Mouse (Mus musculus): ENCODE measurements at regions not wholly inside any gene's neighbourhood (a gene's known extent, or its start where the extent isn't known, plus 50 kb on each side); places are given as distances from the start of the nearest gene placed in this dataset.

DNA sequence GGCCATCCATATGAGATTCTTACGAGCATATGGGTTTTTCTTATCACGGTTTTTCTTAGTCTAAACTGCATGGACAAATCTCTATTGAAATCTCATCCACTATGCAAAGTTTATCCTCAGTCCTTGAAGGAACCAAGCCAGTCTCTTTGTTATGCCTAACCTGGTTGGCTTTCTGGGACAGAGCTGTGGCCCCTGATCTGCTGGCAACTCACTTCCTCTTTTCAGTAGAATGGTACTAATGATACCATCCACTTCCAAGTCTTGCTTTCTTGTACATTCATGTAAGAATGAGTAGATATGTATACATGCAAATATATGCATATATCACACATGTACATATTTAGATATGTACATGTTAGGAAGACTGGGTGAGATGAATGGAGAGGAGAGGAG is 89.8 kb upstream of the Irf2bp2 start:
- DNase-seq (ENCODE audit: low spot score in 2 of 2): no peak

DNA sequence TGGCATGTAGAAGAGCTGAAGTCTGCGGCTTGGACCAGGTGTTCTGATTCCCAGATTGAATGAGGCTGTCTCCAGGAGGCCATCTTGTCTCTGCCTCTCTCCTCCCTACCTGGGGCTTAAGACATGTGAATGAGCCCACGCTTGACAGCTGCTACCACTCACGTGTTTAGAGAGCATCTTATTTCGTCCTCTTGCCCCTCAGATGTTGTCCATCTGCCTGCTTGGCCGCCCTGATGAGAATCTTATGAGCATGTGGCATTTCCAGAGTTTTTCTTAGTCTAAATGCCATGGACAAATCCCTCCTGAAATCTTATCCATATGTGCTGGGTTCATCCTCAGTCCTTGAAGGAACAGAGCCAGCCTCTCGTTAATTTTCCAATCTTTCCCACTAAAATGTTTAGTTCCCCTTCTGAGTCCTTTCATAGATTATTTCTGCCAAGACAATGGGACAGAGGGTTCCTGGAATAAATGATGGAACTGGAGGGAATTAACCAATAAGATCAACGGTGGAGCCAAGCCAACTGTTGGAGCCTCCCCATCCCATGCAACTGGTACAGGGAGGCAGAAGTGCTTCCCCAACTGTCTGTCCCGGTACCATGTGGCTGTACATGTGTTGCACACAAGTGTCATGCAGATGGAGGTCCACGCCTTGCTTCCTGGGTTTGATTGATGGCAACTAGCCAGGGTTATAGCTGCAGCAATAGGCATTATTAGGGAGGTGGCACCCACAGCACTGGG is 89.2 kb upstream of the Irf2bp2 start:
- DNase-seq (ENCODE audit: low spot score in 2 of 2): no peak

DNA sequence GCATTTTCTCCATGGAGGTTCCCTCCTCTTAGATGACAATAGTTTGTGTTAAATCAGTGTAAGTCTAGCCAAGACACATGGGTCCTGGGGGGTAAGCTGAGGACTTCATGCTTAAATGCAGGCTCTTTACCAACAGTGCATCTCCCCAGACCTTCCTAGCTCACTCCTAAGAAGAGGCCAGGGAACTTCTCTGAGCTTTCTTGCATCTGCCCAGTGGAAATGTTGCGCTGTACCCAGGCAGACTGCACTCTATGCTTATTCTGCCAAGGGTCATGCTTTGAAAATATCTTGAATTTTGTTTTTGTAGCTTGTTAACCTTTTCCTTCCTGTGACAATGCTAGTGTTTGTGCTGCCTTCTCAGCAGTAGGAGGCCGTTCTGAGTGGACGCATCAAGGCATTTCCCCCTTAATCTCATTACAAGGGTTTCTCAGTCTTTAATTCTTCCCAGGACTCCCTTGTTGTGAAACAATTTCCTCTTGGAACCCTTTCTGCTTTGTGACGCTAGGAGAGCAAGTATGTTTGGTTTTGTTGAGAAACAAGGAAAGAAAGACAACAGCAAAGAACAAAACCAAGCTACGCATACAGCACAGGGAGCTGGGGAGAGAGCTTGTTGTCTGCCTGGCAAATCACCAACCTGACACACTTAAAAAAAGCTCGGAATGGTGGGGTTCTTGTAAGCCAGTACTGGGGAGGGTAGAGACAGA is 88.3 kb upstream of the Irf2bp2 start:
- no peak for DNase-seq (ENCODE audit: low spot score in 2 of 2)

DNA sequence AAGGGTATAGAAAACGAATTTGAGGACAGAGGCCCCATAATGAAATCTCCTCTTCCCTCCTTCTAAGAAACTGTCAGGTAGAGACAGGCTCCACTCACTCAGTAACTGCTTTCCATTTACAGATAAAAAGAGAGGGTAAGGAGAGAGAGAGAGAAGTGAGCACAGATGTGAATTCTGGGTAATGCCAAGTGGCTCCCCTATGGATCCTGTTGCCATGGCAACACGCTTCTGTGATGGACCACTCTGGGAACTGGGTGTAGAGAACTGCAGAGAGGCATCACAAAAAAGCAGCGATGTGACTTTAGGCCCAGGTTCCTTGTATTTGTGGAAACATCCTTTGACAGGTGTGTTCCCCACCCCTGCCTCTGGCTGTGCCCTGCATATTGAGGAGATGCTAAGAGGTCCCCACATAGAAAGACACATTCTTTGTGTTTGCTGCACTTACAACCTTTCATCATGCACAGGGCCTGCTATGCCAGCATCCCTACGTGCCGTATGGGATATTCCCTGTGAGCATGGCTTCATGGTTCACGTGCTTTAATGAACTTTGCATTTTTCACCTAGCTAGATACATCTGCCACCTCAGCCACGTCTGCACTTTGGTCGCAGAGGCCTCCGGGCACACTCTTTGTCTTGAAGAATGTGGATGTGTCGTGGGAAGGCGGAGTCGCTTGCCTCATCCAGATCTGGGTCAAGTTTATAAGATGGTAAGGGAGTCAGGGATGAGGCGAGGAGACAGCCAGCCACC is 84.4 kb upstream of the Irf2bp2 start:
- DNase-seq (ENCODE audit: low spot score in 2 of 2): no peak

DNA sequence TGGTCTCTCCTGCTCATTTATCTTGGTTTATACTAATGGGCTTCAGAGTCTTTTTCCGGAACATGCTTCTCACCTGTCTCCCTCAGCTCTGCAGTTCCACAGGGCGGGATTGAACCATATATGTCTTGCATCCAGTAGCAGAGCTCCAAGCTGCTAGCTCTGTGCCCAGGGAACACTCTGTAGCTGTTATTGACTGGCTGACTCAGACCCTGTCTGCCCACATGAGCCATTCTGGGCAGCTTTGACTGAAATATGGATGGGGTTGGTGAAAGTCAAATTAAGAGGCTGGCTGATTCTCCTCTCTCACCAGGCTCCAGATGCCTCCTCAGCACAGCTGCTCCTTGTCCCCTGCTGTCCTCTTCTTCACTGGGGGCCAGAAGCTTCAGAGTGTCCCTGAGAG is 81.4 kb upstream of the Irf2bp2 start:
- no peak for DNase-seq (ENCODE audit: low spot score in 2 of 2)

DNA sequence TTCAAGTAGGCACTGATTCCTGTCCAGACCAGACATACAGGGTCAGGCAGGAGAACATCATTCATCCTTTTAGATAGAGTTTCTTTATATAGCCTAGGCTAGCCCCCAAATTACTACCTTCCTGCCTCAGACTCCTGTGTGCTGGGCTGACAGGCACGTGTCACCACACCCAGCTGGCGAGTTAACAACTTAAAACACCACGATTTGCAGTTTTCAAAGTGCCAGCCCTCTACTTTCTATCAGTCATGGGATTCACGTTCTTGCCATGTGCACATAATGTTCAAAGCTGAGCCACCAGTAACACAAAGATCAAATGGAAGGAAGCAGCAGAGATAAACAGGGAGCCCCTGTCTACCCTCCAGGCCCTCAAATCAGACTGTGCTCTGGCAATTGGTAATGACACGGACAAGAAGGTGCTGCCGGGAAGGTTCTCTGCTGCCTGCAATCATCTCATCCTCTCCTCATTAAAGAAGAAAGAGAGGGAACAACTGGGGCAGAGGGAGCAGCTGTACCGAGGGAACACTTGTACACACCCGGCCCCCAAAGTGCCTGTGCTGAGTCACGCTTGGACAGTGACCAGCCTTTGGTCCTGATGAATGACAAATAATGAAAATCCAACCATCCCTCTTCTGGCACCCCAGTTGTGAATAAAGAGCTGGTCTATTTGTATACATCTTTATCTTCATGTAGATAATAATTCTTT is 79.4 kb upstream of the Irf2bp2 start:
- no peak for DNase-seq (ENCODE audit: low spot score in 2 of 2)

DNA sequence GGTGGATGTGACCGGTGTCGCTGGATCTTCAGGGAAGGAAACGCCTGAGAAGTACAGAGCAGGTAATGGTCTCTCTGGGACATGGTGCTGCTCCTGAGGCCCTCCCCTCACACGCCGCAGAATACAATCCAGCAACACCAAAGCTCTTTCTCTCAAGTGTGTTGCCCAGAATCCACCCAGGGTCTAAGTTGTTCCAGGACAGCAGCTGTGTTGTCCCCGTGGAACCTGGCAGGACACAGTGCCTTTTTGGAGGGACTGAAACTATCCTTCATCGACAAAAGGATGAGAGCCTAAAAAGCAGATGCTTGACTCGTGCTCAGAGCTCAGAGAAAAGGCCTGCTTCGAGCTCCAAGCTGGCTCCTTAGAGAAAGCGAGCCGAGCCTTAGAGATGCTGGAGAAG is 77.8 kb upstream of the Irf2bp2 start:
- DNase-seq (ENCODE audit: low spot score in 2 of 2): no peak

DNA sequence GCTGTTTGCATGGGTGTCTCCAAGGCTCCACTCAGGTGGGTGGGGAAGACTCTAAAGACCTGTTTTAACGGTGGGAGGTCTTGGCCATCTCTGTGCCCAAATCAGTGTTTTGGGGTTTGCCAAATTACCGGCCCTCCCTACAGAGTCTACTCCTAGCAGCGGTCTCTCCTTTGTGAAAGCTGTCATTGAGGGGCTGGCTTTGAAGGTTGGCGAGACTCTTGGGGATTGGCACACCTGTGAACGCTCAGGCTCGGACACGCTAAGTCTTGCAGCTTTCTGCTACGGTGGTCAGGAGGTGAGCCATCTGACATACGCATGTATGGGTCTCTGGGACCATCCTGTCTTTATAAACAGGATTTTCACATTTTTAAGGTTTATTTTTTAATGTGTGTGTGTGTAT is 76.1 kb upstream of the Irf2bp2 start:
- DNase-seq (ENCODE audit: low spot score in 2 of 2): no peak

DNA sequence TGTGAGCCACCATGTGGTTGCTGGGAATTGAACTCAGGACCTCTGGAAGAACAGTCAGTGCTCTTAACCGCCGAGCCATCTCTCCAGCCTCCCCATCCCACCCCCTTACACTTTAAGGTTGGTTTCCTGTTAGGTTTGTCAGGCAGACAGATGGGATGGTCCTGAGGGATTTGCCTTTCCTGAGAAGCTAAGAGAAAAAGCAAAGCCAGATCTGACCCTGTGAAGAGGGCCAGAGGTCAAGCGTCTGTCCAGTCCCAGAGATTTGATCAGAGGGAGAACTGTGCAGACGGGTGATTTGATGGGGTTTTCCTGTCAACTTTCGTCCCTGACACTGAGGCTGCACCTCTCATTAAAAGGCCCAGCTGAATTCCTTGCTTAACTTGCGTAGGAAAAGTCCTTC is 75.4 kb upstream of the Irf2bp2 start:
- DNase-seq (ENCODE audit: low spot score in 2 of 2): no peak

DNA sequence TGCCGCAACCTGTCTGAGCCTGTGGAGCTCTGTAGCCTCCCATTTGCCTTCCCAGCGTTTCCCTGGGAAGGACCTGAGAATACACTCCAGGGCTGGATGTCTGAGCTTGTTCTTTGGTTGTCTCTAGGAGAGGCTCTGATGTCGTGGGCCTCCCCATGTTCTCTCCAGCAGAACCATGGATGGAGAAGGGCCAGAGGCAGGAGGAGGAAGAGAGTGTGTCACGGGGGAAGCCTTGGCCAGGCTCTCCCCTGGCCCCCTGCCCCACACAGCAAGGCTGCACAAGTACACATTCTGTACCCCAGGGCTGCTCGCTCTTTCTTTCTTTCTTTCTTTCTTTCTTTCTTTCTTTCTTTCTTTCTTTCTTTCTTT is 74.9 kb upstream of the Irf2bp2 start:
- DNase-seq (ENCODE audit: low spot score in 2 of 2): no peak

DNA sequence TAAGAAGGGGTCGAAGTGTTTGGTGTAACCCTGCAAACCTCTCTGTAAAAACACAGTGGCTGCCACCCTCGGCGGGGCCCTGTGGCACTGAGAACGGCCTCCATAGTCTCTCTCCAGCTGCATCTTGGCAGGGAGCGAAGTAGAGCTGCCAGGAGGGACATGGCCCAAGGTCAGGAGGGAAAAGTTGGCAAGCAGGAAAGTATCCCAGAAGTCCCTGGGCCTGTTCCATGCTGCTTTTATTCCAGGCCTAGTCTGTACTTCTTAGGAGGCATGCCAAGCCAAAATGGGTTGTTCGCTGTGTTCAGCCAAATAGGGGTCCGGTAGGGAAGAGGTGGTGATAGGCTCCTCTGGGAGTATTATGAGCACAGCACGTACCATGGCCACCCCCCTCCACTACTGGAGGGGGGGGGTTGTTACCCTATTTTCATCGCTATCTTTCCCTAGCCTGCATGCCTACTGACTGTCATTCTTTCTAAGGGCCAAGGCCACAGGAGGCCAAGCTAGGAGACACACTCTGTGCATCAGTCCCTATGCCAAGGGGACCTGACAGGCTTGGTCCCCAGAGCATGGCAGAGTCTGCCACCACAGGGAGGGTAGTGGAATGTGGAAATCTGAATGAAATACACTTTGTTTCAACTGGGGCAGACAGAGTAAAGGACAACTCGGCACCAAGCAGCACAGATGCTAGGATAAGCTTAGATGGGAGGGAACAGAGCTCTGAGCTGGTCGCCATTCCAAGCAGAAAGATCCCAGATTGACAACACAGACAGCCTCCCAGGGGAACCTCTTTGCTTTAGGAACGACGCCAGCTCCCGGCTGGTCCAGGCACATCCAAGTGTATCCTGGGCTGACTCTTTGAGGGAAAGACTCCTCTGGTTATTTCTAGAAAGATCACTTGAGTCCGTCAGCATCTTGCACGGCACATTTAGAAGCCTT is 74.2 kb upstream of the Irf2bp2 start:
- DNase-seq (ENCODE audit: low spot score in 2 of 2): peak in 1 of 2 experiments; percentile 22

DNA sequence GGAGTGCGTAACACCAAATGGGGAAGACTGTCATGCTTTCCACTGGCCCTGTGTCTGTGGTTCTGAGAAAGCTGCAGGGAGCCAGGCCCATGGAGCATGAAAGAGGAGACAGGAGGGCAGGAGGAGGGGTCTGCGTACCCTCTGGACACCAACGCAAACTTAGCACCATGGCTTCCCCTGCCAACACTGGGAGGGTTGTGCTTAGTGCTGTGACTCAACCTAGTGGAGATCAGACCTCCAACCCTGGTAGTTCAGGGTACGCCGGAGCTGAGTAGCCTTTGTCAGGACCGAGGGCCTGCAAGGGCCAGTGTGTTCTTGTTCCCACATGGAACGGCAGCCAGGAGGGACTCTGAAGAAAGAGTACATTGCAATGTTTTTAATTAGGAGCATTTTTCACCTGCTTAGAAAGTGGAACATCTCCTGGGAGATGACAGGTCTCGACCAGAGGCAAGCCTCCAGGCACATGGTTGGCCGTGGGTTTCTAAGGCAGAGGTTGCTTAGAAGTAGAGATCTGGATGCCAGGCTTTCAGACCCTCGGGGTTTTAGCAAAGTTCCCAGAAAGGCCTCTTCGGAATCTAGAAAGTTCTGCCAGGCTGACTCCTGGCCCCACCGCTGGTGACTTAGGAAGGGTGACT is 73.4 kb upstream of the Irf2bp2 start:
- no peak for DNase-seq (ENCODE audit: low spot score in 2 of 2)

DNA sequence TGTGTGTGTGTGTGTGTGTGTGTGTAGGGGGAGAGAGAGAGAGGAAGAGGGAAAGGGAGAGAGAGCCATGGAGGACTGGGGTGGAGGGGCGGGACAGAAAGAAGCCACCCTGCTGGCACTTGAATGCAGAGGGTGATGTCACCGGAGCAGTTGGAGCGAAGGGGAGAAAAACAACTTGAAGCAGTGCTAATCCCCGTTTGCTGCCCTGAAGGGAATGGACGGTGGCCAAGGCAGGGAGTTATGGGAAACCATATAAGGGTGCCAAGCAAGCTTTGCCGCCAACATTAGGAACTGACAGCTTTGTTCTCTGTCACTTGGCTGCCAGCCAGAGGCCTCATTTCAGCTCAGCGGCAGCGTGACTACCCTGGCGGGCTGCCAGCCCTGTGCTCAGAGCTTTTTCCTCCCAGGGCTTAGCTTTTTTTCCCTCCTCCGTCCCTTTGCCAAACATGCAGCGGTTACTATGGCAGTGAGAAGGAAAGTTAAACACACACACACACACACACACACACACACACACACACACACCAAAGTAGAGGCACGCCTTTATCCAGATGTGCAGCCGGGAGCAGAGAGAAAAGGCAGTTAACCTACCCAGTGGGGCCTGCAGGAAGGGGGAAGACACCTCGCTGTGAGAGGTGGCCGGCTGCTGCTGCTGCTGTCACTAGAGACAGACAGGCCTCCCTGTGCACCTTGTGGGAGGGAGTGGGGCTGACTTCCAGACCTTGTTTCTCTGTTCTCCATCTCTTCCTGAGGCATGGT is 72.7 kb upstream of the Irf2bp2 start:
- DNase-seq (ENCODE audit: low spot score in 2 of 2): peak; percentile 90 to 91

DNA sequence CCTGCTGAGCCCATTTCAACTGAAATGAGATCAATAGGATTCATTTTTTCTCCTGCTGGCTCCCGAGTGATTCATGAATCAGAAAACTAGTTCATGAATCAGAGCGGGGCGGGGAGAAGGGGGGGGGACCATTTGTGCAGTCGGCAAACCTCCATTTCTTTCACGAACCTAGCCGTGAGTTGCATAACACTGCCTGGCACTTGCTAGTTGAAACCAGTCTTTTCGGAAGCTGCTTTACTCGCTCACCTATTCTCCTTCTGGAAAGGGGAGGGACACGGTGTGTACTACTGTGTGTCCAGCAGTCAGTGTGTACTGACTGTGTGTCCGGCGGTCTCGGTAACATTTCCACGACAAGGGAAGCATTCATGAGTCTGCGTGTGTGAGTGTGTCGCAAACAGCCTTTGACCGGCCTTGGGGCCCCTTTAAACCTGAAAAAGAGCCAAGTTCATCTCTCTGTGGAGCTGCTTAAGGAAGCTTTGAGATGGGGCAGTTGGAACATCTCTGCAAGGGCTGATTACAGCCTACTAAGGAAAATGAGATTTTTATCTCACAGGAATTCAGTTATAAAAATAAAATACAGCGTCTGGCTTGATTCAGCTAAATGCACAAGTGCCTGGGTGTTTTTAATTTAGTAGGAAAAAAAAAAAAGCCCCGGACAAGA is 71.9 kb upstream of the Irf2bp2 start:
- DNase-seq (ENCODE audit: low spot score in 2 of 2): no peak

DNA sequence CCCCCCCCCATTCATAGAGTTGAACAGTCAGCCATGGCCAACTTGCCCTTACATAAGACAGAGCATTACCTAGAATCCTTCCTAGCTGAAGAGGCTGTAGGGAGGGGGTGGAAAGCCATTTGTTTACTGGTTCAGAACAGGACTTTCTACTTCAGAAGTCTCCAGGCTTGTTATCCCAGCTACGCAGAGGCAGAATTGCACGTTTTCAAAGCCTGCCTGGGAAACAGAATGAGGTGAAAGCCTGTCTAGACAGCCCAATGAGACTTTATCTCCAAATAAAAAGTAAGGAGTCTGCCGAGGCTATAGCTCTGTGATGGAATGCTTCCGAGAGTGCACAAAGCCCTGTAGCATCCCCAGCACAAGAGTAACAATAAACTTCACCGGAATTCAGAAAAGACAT is 71.1 kb upstream of the Irf2bp2 start:
- no peak for DNase-seq (ENCODE audit: low spot score in 2 of 2)

DNA sequence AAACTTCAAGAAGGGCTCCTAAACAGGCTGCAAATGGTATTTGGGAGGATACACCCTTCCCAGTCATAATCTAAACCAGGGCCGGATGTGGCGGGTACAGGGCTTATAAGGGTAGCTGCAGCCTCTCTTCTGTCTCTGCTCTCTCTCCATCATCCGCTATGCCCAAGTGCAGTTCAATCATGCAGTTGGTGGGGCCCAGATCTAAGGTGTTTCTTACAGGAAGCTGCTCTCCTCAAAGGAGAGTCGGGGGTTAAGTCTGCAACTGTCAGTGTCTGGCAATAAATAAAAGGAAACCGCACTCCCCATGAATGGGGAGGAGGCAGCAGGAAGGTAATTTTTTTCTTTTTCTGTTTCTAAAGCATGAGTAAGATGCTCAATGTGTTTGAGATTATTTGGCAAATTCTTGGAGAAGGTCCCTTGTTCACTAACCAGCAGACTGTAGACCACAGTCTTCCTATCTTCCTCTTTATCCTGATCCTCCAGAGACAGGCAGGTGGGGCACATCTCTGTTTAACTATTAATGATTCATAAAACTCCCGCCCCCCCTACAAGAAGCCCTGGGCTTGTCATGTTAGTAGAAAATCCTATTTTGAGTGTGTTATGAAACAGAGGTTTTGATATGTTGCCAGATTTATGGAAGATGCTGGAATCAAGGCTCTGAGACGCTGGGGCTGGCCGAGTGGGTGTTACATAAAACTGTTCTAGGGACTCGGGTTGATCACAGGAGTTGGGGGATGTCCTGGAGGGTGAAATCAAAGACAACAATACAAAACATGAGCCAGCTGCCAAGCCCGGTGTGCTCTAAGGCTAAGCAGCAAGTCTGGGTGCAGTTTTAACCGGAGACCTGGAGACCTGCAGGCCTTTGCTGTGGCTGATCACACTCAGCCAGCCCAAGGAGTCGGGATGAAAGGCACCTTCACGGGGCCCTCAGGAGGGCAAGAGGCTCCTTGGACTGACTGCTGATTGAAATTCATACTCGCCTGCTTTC is 69.3 kb upstream of the Irf2bp2 start:
- peak; percentile 51 to 56 for DNase-seq (ENCODE audit: low spot score in 2 of 2)

DNA sequence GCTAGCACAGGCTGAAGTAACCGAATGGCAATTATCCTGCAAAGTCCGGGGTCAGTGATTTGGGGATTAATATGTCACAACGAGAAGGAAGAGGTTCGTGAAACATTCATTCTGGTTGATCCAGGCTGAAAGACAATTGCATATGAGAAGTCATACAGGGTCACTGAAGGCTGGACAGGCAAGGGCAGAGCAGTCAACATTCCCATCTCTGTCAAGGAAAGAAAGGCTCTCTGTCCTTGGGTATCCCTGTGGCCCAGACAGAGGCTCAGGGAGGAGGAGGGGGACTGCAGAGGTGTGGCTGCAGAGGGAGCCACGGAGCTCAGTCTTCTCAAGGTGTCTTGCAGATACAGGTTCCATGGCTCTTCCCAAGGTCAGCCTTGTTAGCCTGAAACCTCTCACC is 68.4 kb upstream of the Irf2bp2 start:
- DNase-seq (ENCODE audit: low spot score in 2 of 2): no peak

DNA sequence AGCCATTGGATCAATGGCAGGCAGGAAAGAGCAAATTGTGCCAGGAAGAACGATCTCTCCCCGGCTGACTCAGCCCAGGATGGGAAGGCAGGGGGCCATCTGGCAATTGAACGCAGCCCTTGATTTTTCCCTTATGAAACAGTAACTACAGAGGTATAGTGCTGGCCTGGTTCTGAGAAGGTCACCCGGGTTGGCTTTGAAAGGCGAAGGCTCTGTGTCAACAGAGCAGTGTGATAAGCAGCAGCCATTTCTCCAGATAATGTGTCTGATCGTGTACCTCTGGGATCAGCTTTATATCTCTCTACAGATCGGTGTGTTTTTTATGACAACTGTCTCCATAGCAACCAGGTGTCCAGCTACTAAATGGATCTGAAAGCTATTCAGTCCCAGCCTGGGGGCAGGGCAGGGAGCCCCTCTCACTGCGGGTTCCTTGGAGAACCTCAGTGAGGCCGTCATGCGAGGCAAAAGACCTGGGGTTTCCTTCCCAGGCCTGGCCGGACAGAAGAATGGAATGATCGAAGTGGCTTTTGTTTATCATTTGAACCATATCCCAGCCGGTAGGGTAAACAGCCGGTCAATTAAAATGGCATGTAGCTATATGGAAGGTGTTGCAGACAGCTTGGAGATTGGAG is 67.8 kb upstream of the Irf2bp2 start:
- no peak for DNase-seq (ENCODE audit: low spot score in 2 of 2)

Data from spleen, postnatal 36 days (tissue).